Mouse (Mus musculus) lung, adult 2 months (tissue): ENCODE results near the gene Grm2. TPM values are rescaled to one million over a fixed set of nuclear protein-coding genes. Genes with fewer than 3 reads are reported as not detected.
"Not testable (repeated sequence)": the region's sequence is repeated elsewhere in the genome, so short reads cannot be mapped to it uniquely, and the experiment has no call there.

ENCODE experiments used
- DNase-seq: peaks from one replicate; pipeline ENCODE4 v3.0.0; 2022
- H3K4me1 ChIP-seq: fragments of 200-500 bp; 2 replicates; pipeline ENCODE4 v1.6.1; 2011; ENCODE audit warnings: low read length; ENCODE audit not compliant: control insufficient read depth, insufficient read depth
- H3K4me3 ChIP-seq: fragments of 200-500 bp; replicated peaks from 2 replicates; pipeline ENCODE3; 2011; ENCODE audit warnings: low read depth, mild to moderate bottlenecking, control low read depth, low read length; ENCODE audit errors: extremely low read depth
- CTCF ChIP-seq: fragments of 200-500 bp; IDR thresholded peaks from 2 replicates; pipeline ENCODE4 v1.5.1; 2011; ENCODE audit warnings: mild to moderate bottlenecking, low read length, control low read depth; ENCODE audit not compliant: insufficient read depth
- POLR2A ChIP-seq: fragments of 200-500 bp; IDR thresholded peaks from 2 replicates; pipeline ENCODE4 v1.6.1; 2011; ENCODE audit warnings: low read depth, mild to moderate bottlenecking, control low read depth, low read length, borderline replicate concordance; ENCODE audit errors: extremely low read depth
- WGBS: fragments of 180-500 bp; shearing (Covaris S2); methylation state at CpG from one replicate; pipeline ENCODE4 v1.1.7; 2018; 5-methylcytosine and 5-hydroxymethylcytosine counted together
- polyA plus RNA-seq: library from polyadenylated mRNA; depleted of rRNA; stranded (reverse); fragments of >200 nt; gene quantifications from 2 replicates; pipeline ENCODE4 v1.2.3, GENCODE M21; 2012; rRNA removed

The Grm2 gene
- polyA plus RNA-seq, 1 experiment: not detected

GRCm38 (mm10) chr9:106617496-106617895, 38.4 kb downstream of the Grm2 start:
- no peak for TF ChIP-seq CTCF
- H3K4me1 ChIP-seq: no peaks in the 10 kb centered on the region
- no peak overlapping the region for H3K4me3 ChIP-seq
- DNase-seq: no peak
- WGBS: 75% methylated on average over 3 of the region's 3 CpGs

GRCm38 (mm10) chr9:106616306-106616705, 39.6 kb downstream of the Grm2 start:
- no peak for DNase-seq
- Histone ChIP-seq H3K4me3 (no peak overlapping the region), H3K4me1 (no peaks in the 10 kb centered on the region)
- 77% methylated on average over 9 of the region's 9 CpGs for WGBS
- TF ChIP-seq POLR2A: no peak
- TF ChIP-seq CTCF: no peak

- TF ChIP-seq POLR2A (no peak), CTCF (no peak)
- no peak for DNase-seq
- H3K4me3 ChIP-seq: no peak overlapping the region
- no peaks in the 10 kb centered on the region for H3K4me1 ChIP-seq
- 25% methylated on average over 3 of the region's 3 CpGs for WGBS
Measured at GRCm38 (mm10) chr9:106614616-106615015, 41.3 kb downstream of the Grm2 start.

- no peaks in the 10 kb centered on the region for H3K4me1 ChIP-seq
- 46% methylated on average over 2 of the region's 2 CpGs for WGBS
- H3K4me3 ChIP-seq: no peak overlapping the region
- TF ChIP-seq CTCF (no peak), POLR2A (no peak)
- DNase-seq: no peak
Measured at GRCm38 (mm10) chr9:106613951-106614350, 41.9 kb downstream of the Grm2 start.

GRCm38 (mm10) chr9:106610727-106611126, 45.2 kb downstream of the Grm2 start:
- 81% methylated on average over 4 of the region's 4 CpGs for WGBS
- Histone ChIP-seq H3K4me1 (no peaks in the 10 kb centered on the region), H3K4me3 (no peak overlapping the region)
- no peak for DNase-seq
- TF ChIP-seq CTCF (no peak), POLR2A (no peak)

- Histone ChIP-seq H3K4me1 (no peaks in the 10 kb centered on the region), H3K4me3 (no peak overlapping the region)
- WGBS: 24% methylated on average over 8 of the region's 8 CpGs
- peak; percentile 25 for DNase-seq
- TF ChIP-seq CTCF (peak; percentile 59), POLR2A (no peak)
Measured at GRCm38 (mm10) chr9:106600546-106600945, 55.3 kb downstream of the Grm2 start.

GRCm38 (mm10) chr9:106598466-106598865, 57.4 kb downstream of the Grm2 start:
- no peaks in the 10 kb centered on the region for H3K4me1 ChIP-seq
- no peak for TF ChIP-seq POLR2A
- TF ChIP-seq CTCF: no peak
- WGBS: 40% methylated on average over 7 of the region's 7 CpGs
- no peak overlapping the region for H3K4me3 ChIP-seq
- no peak for DNase-seq

GRCm38 (mm10) chr9:106595836-106596235, 60.0 kb downstream of the Grm2 start:
- 56% methylated on average over 7 of the region's 7 CpGs for WGBS
- TF ChIP-seq POLR2A (no peak), CTCF (no peak)
- no peak for DNase-seq
- Histone ChIP-seq H3K4me3 (no peak overlapping the region), H3K4me1 (no peaks in the 10 kb centered on the region)

GRCm38 (mm10) chr9:106595402-106595801, 60.5 kb downstream of the Grm2 start:
- H3K4me1 ChIP-seq, H3K4me3 ChIP-seq, DNase-seq: not testable (repeated sequence)
- WGBS: 19% methylated on average over 4 of the region's 4 CpGs

Other genes starting within 250 kb of the Grm2 start
- gene Rpl29, start 226.6 kb downstream of the Grm2 start, polyA plus RNA-seq: 288 and 319 TPM in 2 replicates
- 6.5 and 10.0 TPM in 2 replicates for gene Acy1, start 217.8 kb downstream of the Grm2 start, polyA plus RNA-seq
- gene Abhd14b, start 208.6 kb downstream of the Grm2 start, polyA plus RNA-seq: 80.0 and 80.9 TPM in 2 replicates
- gene Abhd14a, start 208.4 kb downstream of the Grm2 start, polyA plus RNA-seq: 27.2 and 34.4 TPM in 2 replicates
- 68.5 and 70.7 TPM in 2 replicates for gene Pcbp4, start 202.8 kb downstream of the Grm2 start, polyA plus RNA-seq
- gene Gpr62, start 190.1 kb downstream of the Grm2 start, polyA plus RNA-seq: 0.19 and 0.50 TPM in 2 replicates
- gene Rrp9, start 180.1 kb downstream of the Grm2 start, polyA plus RNA-seq: 27.4 and 29.2 TPM in 2 replicates
- gene Parp3, start 179.1 kb downstream of the Grm2 start, polyA plus RNA-seq: 65.2 and 74.3 TPM in 2 replicates
- gene Iqcf1, start 156.1 kb downstream of the Grm2 start, polyA plus RNA-seq: 0.30 TPM in 1 of 2 replicates, not detected in the other
- gene Iqcf5, start 141.5 kb downstream of the Grm2 start, polyA plus RNA-seq: 0.27 TPM in 1 of 2 replicates, not detected in the other
- gene Iqcf3, start 94.5 kb downstream of the Grm2 start, polyA plus RNA-seq: not detected in 2 replicates
- not detected in 2 replicates for gene Iqcf4, start 85.1 kb downstream of the Grm2 start, polyA plus RNA-seq
- gene Iqcf6, start 29.5 kb downstream of the Grm2 start, polyA plus RNA-seq: not detected in 2 replicates
- gene Tex264, start 29.8 kb upstream of the Grm2 start, polyA plus RNA-seq: 103 and 108 TPM in 2 replicates
- 24.5 and 29.0 TPM in 2 replicates for gene Rad54l2, start 133.1 kb upstream of the Grm2 start, polyA plus RNA-seq
- gene Dcaf1, start 165.8 kb upstream of the Grm2 start, polyA plus RNA-seq: 9.3 and 13.5 TPM in 2 replicates
- 13.2 and 13.6 TPM in 2 replicates for gene Rbm15b, start 231.3 kb upstream of the Grm2 start, polyA plus RNA-seq
- 13.8 and 15.2 TPM in 2 replicates for gene Manf, start 235.9 kb upstream of the Grm2 start, polyA plus RNA-seq